Comparison of ENCODE assay signal across 8 mouse cellular contexts in genomic region chr3:89246261-89247100, GRCm38 (mm10). TPM values are rescaled to one million over a fixed set of nuclear protein-coding genes. Genes with fewer than 3 reads are reported as not detected.
A peak's percentile ranks its signal among the peaks of the same experiment; 100 is the strongest.
DNase-seq lines count a peak whose midpoint lies in the region; ATAC-seq and TF ChIP-seq lines count a peak whose summit lies in the region.

Gene Trim46, minus strand, starts transcription at chr3:89246309.

- H3K27me3 ChIP-seq in MEL (ENCODE audit: control insufficient read depth in 1 of 2, insufficient read depth in 2 of 2, low read length in 2 of 2) = no peaks in the 10 kb centered on the region
- no peaks in the 10 kb centered on the region for H3K27me3 ChIP-seq in forebrain, embryonic 15.5 days
- H3K27me3 ChIP-seq in lung, embryonic 15.5 days = peaks cover 14% of the 10 kb centered on the region

- H3K79me2 ChIP-seq in MEL (ENCODE audit: control insufficient read depth, insufficient read depth, low read length, poor library complexity) = peaks cover 17% of the 10 kb centered on the region

- TF ChIP-seq CTCF in MEL (IDR thresholded peaks at IDR 0.05 in 2 of 3, conservative IDR thresholded peaks at IDR 0.05 in 1 of 3; ENCODE audit: control insufficient read depth in 1 of 3, insufficient read depth in 1 of 3, low read depth in 2 of 3, low read length in 3 of 3, poor library complexity in 1 of 3, severe bottlenecking in 1 of 3) = peak; percentile 95 to 98 (median 98)
- TF ChIP-seq CTCF in olfactory bulb, adult 2 months (IDR thresholded peaks at IDR 0.05; ENCODE audit: insufficient read depth, low read depth, low read length) = peak; percentile 73

- peaks cover 17 to 24% of the 10 kb centered on the region in 2 experiments; a peak in 3 of 4 replicates for H3K4me1 ChIP-seq in MEL (ENCODE audit: control insufficient read depth in 1 of 2, insufficient read depth in 2 of 2, low read length in 2 of 2)
- H3K4me1 ChIP-seq in forebrain, embryonic 15.5 days = peaks cover 53% of the 10 kb centered on the region
- H3K4me1 ChIP-seq in lung, embryonic 15.5 days = peaks cover 57% of the 10 kb centered on the region
- peaks cover 24% of the 10 kb centered on the region for H3K4me1 ChIP-seq in olfactory bulb, adult 2 months (ENCODE audit: control insufficient read depth, insufficient read depth, low read length)

- peak; percentile 74 for ATAC-seq in forebrain, embryonic 15.5 days (replicated peaks)
- peak; percentile 75 for ATAC-seq in lung, embryonic 15.5 days (ENCODE audit: borderline replicate concordance, extremely low read depth, low FRiP score, low TSS enrichment)

- TF ChIP-seq RAD21 in MEL (IDR thresholded peaks at IDR 0.05; ENCODE audit: low read depth, low read length) = peak; percentile 33

- peak within 1 kb of the TSS; percentile 91 for H3K4me2 ChIP-seq in forebrain, embryonic 15.5 days (replicated peaks)
- peak within 1 kb of the TSS; percentile 82 for H3K4me2 ChIP-seq in lung, embryonic 15.5 days

- peak within 1 kb of the TSS; percentile 98 for H3K27ac ChIP-seq in MEL (ENCODE audit: control insufficient read depth, low read depth, low read length)
- H3K27ac ChIP-seq in forebrain, embryonic 15.5 days (replicated peaks) = peak within 1 kb of the TSS; percentile 96
- H3K27ac ChIP-seq in lung, embryonic 15.5 days = peak within 1 kb of the TSS; percentile 73
- peak within 1 kb of the TSS; percentile 88 for H3K27ac ChIP-seq in olfactory bulb, adult 2 months (ENCODE audit: insufficient read depth, low read depth, low read length)

- peak within 1 kb of the TSS; percentile 84 to 89 for H3K4me3 ChIP-seq in MEL (ENCODE audit: control insufficient read depth in 1 of 2, insufficient read depth in 1 of 2, low read depth in 2 of 2, low read length in 2 of 2)
- H3K4me3 ChIP-seq in forebrain, embryonic 15.5 days = peak within 1 kb of the TSS; percentile 74
- peak within 1 kb of the TSS; percentile 78 for H3K4me3 ChIP-seq in lung, embryonic 15.5 days
- H3K4me3 ChIP-seq in olfactory bulb, adult 2 months (ENCODE audit: insufficient read depth, low read depth, low read length) = peak within 1 kb of the TSS; percentile 95

- DNase-seq in MEL (ENCODE audit: low read depth, low spot score) = peak; percentile 98
- DNase-seq in cerebellum, adult 11-12 months = peak; percentile 94
- peak; percentile 83 for DNase-seq in heart, postnatal 25 days (ENCODE audit: low spot score)
- DNase-seq in layer of hippocampus, adult 8-10 months (ENCODE audit: low spot score in 2 of 2) = peak; percentile 89 to 91
- peak; percentile 73 to 75 for DNase-seq in thymus, adult 18-20 months

- under 1% methylated on average over 42 of the region's 42 CpGs for WGBS in forebrain, embryonic 15.5 days
- WGBS in lung, embryonic 15.5 days = under 1% methylated on average over 42 of the region's 42 CpGs
- WGBS in olfactory bulb, adult 2 months = under 1% methylated on average over 42 of the region's 42 CpGs

- peak; percentile 29 to 73; a peak in 1 of 4 replicates for TF ChIP-seq EP300 in MEL (IDR thresholded peaks at IDR 0.05; ENCODE audit: low read depth in 1 of 2, low read length in 2 of 2)

- peak within 1 kb of the TSS; percentile 99 for H3K9ac ChIP-seq in MEL (ENCODE audit: control insufficient read depth, low read depth, low read length, poor library complexity, severe bottlenecking)
- H3K9ac ChIP-seq in forebrain, embryonic 15.5 days (replicated peaks) = peak within 1 kb of the TSS; percentile 74
- peak within 1 kb of the TSS; percentile 75 for H3K9ac ChIP-seq in lung, embryonic 15.5 days

- intact Hi-C loops in heart, postnatal 25 days (cut with DNase I) = no loop called here

- TF ChIP-seq POLR2A in MEL (IDR thresholded peaks at IDR 0.05; ENCODE audit: control insufficient read depth in 1 of 2, insufficient read depth in 1 of 2, low read depth in 1 of 2, low read length in 2 of 2, poor library complexity in 1 of 2) = peak; percentile 90 to 94; a peak in 3 of 4 replicates
- TF ChIP-seq POLR2A in olfactory bulb, adult 2 months (IDR thresholded peaks at IDR 0.05; ENCODE audit: insufficient read depth, low read depth, low read length) = no peak; the same call in 1 of the 2 replicates

- peaks cover 7 to 23% of the 10 kb centered on the region in 2 experiments; a peak in 3 of 4 replicates for H3K36me3 ChIP-seq in MEL (ENCODE audit: control insufficient read depth in 1 of 2, insufficient read depth in 2 of 2, low read length in 2 of 2)
- H3K36me3 ChIP-seq in forebrain, embryonic 15.5 days = peaks cover 10% of the 10 kb centered on the region
- peaks cover 13% of the 10 kb centered on the region for H3K36me3 ChIP-seq in lung, embryonic 15.5 days

- no peaks in the 10 kb centered on the region for H3K9me3 ChIP-seq in MEL (replicated peaks; ENCODE audit: insufficient read depth, low read length)
- no peaks in the 10 kb centered on the region for H3K9me3 ChIP-seq in forebrain, embryonic 15.5 days
- no peaks in the 10 kb centered on the region for H3K9me3 ChIP-seq in lung, embryonic 15.5 days

TF ChIP-seq in MEL, 35 proteins besides CTCF, POLR2A, EP300 and RAD21:
- TF ChIP-seq JUND (IDR thresholded peaks at IDR 0.05; ENCODE audit: low read depth, low read length) = peak; percentile 66; the same call in 1 of the 2 replicates
- no peak for TF ChIP-seq GATA1 (IDR thresholded peaks at IDR 0.05; ENCODE audit: low read depth, low read length)
- peak; percentile 91 for TF ChIP-seq POLR2AphosphoS2 (IDR thresholded peaks at IDR 0.05; ENCODE audit: low read length)
- no peak for TF ChIP-seq TAL1 (IDR thresholded peaks at IDR 0.05; ENCODE audit: low read length)
- peak; percentile 84 for TF ChIP-seq MXI1 (IDR thresholded peaks at IDR 0.05; ENCODE audit: low read depth, low read length)
- TF ChIP-seq ZNF384 (IDR thresholded peaks at IDR 0.05; ENCODE audit: low read depth, low read length) = no peak
- TF ChIP-seq CHD2 (IDR thresholded peaks at IDR 0.05; ENCODE audit: low read length) = no peak
- TF ChIP-seq ELF1 (IDR thresholded peaks at IDR 0.05; ENCODE audit: low read depth, low read length) = peak; percentile 66
- TF ChIP-seq SIN3A (IDR thresholded peaks at IDR 0.05; ENCODE audit: low read length) = peak; percentile 64
- TF ChIP-seq TCF12 (IDR thresholded peaks at IDR 0.05; ENCODE audit: low read depth, low read length) = peak; percentile 70
- no peak for TF ChIP-seq ZKSCAN1 (IDR thresholded peaks at IDR 0.05; ENCODE audit: low read depth, low read length)
- TF ChIP-seq CHD1 (IDR thresholded peaks at IDR 0.05; ENCODE audit: low read depth, low read length) = peak; percentile 98
- TF ChIP-seq RCOR1 (IDR thresholded peaks at IDR 0.05; ENCODE audit: low read depth, low read length) = peak; percentile 65; the same call in 1 of the 2 replicates
- TF ChIP-seq NRF1 (IDR thresholded peaks at IDR 0.05; ENCODE audit: insufficient read depth, low read depth, low read length, poor library complexity, severe bottlenecking) = peak; percentile 84
- TF ChIP-seq MYC (IDR thresholded peaks at IDR 0.05; ENCODE audit: low read depth, low read length) = peak; percentile 77
- TF ChIP-seq SMC3 (IDR thresholded peaks at IDR 0.05; ENCODE audit: low read depth, low read length) = peak; percentile 22
- TF ChIP-seq ZMIZ1 (IDR thresholded peaks at IDR 0.05; ENCODE audit: low read depth, low read length) = 0 out of 2 replicates have a peak, but pooled peaks have one; percentile 68
- peak; percentile 69 for TF ChIP-seq NELFE (IDR thresholded peaks at IDR 0.05; ENCODE audit: low read depth, low read length)
- no peak for TF ChIP-seq MAFK (IDR thresholded peaks at IDR 0.05; ENCODE audit: borderline replicate concordance, low read depth, low read length)
- peak; percentile 21; the same call in 1 of the 2 replicates for TF ChIP-seq MAZ (IDR thresholded peaks at IDR 0.05; ENCODE audit: low read depth, low read length)
- 0 out of 2 replicates have a peak, but pooled peaks have one; percentile 76 for TF ChIP-seq UBTF (IDR thresholded peaks at IDR 0.05; ENCODE audit: borderline replicate concordance, insufficient read depth, low read depth, low read length)
- TF ChIP-seq USF1 (IDR thresholded peaks at IDR 0.05; ENCODE audit: low read depth, low read length) = 0 out of 2 replicates have a peak, but pooled peaks have one; percentile 21
- no peak; the same call in 1 of the 2 replicates for TF ChIP-seq MAX (IDR thresholded peaks at IDR 0.05; ENCODE audit: low read length)
- peak; percentile 87 for TF ChIP-seq HCFC1 (IDR thresholded peaks at IDR 0.05; ENCODE audit: low read depth, low read length)
- no peak; the same call in 1 of the 2 replicates for TF ChIP-seq GABPA (IDR thresholded peaks at IDR 0.05; ENCODE audit: low read depth, low read length)
- TF ChIP-seq MEF2A (IDR thresholded peaks at IDR 0.05; ENCODE audit: extremely low read depth, insufficient replicate concordance, low read depth, low read length, poor library complexity, severe bottlenecking) = no peak
- TF ChIP-seq TBP (IDR thresholded peaks at IDR 0.05; ENCODE audit: low read depth, low read length) = peak; percentile 90
- peak; percentile 61; the same call in 1 of the 2 replicates for TF ChIP-seq ETS1 (IDR thresholded peaks at IDR 0.05; ENCODE audit: low read depth, low read length)
- TF ChIP-seq KAT2A (conservative IDR thresholded peaks at IDR 0.05; ENCODE audit: low read depth, low read length) = peak; percentile 63

RNA-seq across cellular contexts. Expression of gene Trim46, which starts in this region (rescaled TPM):
- total RNA-seq in MEL (2012; rRNA removed) = 2.4 and 3.3 TPM in 2 replicates
- polyA plus RNA-seq in MEL (2012; ENCODE audit: insufficient read depth in 1 of 2, insufficient read length in 2 of 2, low read depth in 1 of 2, low replicate concordance in 2 of 2, missing spikeins in 1 of 2) = 1 to 10 TPM in 1 of 2 experiments, not detected in 1; 7.7 TPM
- 57.7 and 58.7 TPM in 2 replicates for polyA plus RNA-seq in forebrain, embryonic 15.5 days (2015; fragmentation: Nextera tagmentation; extraction: Ambion mirVana)
- total RNA-seq in heart, postnatal 25 days (2021) = under 1 TPM; 0.47 to 0.59 TPM
- 10 to 100 TPM; 74.0 to 89.3 (median 80.2) TPM for total RNA-seq in layer of hippocampus, adult 8-10 months (2022)
- polyA plus RNA-seq in lung, embryonic 15.5 days (2015; fragmentation: Nextera tagmentation; extraction: Ambion mirVana) = 7.2 and 7.9 TPM in 2 replicates
- not detected in 2 replicates for polyA plus RNA-seq in olfactory bulb, adult 2 months (2012; ENCODE audit: insufficient read depth, insufficient read length, low replicate concordance, missing spikeins)

Comparison
In these comparisons a context has a peak if more than half of its experiments do, and no peak if none do; other contexts are left out.
1. Peak in every context shown above with its lines: DNase-seq, ATAC-seq, H3K4me3 ChIP-seq and H3K27ac ChIP-seq.
2. RNA of gene Trim46 (total RNA-seq): 74.0 to 89.3 TPM in layer of hippocampus, adult 8-10 months; 2.4 to 3.3 TPM in MEL and 0.47 to 0.59 TPM in heart, postnatal 25 days; every median in the first group is over 10 times any median in the second.
3. Peak in DNase-seq in heart, postnatal 25 days; RNA of the gene not detected or under 1 TPM.